Mouse (Mus musculus): ENCODE data around the gene Gm42791. TPM values are rescaled to one million over a fixed set of nuclear protein-coding genes. Genes with fewer than 3 reads are reported as not detected.
A peak's percentile ranks its signal among the peaks of the same experiment; 100 is the strongest.

Gene Gm42791
- total RNA-seq, 2 experiments from 2014 or later = 1.4 to 2.5 TPM

- no peak for DNase-seq
- intact Hi-C loops (cut with DNase I) = no loop called here
These were observed 19.0 kb upstream of the Gm42791 start for GRCm38 (mm10) chr5:149013817-149014508.

DNA sequence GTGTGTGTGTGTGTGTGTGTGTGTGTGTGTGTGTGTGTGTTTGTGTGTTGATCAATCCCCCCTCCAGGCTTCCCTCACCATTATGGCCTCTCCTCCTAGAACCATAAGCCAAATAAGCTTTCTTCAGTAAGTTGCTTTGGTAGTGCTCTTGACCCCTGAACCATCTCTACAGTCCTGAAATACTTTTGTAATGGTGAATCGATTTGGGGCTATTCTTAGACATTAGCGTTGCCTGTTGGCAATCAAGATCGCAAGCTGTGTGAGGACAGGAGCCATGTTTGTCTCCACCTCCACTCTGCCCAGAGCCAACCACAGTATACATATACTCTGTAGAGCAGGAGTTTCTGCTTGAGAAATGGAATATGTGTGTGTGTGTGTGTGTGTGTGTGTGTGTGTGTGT lies 14.2 kb upstream of the Gm42791 start:
- no peak for DNase-seq
- intact Hi-C loops (cut with DNase I) = no loop called here

DNA sequence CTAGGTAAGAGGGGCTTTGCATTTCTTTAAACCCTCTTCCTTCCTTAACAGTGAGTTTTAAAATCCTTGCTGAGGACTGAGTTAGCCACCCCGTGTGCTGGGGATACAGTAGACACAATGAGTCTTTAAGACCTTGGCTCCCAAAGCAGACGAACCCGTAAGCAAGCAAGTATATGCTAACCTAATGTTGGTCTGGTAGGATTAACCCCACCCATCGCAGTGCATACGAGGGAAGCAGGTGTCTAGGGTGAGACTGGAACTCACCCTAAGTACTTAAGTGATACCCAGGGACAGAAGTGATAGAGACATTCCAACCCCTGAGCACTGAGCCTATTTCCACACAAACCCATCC lies 12.3 kb upstream of the Gm42791 start:
- intact Hi-C loops (cut with DNase I) = loop anchor here (2.0 kb wide), 1 partner anchor 46 kb away; no protein-coding TSS in a partner anchor
- no peak for DNase-seq

DNA sequence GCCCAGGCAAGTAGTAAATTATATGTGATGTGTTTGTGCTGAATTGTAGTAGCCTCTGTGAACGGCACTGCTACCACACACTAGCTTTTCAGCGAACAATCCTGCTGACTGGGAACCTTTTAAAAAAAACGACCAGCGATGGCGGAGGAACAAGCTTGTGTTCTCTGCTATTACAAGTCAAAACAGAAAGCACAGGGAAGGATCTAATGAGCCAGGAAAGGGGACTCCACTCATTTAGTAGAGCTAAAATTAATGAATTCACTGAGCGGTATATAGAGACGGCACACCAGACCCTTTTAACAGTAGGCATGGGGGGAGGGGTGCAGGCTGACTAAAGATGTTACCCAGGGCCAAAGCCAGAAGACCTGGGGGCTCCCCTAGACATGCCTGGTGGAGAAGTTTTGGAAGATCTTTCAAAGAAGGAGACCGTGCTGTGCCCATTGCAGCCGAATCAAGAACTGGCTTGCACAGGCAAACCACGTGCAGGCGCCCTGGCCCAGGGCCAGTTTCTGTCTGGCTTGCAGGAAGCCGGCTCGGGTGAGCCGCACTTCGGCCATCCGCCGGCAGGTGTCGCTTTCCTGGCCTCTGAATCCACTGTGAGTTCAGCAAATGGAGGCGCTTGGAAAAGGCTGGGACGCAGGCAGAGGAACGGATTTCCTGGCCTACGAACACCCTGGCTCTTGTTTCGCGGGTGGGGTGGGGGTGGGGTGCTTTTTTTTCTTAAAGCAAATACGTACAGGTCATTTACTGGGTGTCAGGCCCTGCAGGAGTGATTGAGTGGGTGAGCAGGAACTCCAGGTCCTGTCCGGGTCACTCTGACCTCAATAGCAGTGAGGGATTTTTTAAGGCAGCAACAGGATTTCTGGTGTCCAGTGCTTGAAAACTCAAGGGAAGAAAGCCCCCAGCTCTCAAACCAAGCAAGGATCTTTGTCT lies 11.7 kb upstream of the Gm42791 start:
- peak; percentile 100 for DNase-seq
- intact Hi-C loops (cut with DNase I) = loop anchor here (2.0 kb wide), 1 partner anchor 46 kb away; no protein-coding TSS in a partner anchor

- no peak for DNase-seq
- intact Hi-C loops (cut with DNase I) = loop anchor here (2.0 kb wide), 1 partner anchor 47 kb away; no protein-coding TSS in a partner anchor
These were observed 10.9 kb upstream of the Gm42791 start for GRCm38 (mm10) chr5:149005701-149006361.

DNA sequence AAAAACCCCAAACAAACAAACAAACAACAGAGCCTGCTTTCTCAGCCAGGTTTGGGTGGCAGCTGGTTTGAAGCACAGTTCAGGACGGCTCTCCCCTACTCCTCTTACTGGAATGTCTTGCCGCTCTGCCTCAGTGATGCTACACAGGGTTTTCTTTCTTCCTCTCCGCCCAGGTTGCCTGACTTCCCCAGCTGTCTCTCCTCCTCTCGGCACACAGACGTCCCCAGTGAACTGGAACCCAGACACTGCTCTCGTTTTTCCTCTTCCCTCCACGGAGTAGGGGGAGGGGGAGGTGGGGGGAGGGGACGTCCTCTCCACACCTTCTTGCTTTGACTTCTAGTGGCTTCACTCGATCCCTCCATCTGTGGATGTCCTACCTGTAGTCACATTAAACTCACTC lies 10.1 kb upstream of the Gm42791 start:
- intact Hi-C loops (cut with DNase I) = no loop called here

GRCm38 (mm10) chr5:149003137-149003536 lies 8.2 kb upstream of the Gm42791 start:
- intact Hi-C loops (cut with DNase I) = no loop called here

More for the DNA sequence above, 10.1 kb upstream of the Gm42791 start:
- no peak for DNase-seq

GRCm38 (mm10) chr5:149002803-149003115 lies 7.8 kb upstream of the Gm42791 start:
- intact Hi-C loops (cut with DNase I) = no loop called here
- DNase-seq = no peak

More at GRCm38 (mm10) chr5:149003137-149003536, 8.2 kb upstream of the Gm42791 start:
- no peak for DNase-seq

DNA sequence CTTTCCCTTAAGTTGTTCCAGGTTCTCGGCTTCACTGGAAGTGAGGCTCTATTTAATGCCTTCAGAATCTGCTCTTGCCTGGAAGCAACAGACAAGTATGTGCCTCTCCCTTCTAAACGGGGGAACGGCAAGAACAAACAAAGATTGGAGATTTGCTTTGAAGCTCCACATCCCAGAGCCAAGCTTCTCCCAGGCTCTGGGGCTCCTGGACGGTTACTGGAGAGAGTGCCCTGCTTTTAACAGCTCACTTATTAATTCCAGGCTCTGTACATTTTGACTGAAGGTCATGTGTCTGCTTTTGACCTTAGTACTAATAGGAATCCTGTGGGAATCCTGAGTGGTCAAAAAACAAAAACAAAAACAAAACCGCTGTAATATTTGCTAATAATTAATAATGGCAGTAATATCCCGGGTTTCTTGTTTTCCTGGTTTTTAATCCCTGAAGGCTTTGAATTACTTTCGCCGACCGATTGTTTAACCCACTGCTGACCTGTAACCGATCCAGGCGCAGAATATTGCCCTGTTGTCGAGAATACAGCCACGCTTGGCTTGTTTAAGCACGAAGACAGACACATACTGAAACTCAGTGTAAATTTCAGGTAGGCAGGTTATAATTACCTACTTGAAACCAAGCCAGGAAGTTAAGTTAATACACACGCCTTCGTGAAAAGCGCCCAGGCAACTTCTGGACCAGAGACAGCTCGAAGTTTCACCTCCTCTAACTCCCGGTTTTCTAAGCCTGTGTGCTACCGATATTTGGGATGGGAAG lies 7.3 kb upstream of the Gm42791 start:
- intact Hi-C loops (cut with DNase I) = no loop called here
- no peak for DNase-seq

GRCm38 (mm10) chr5:148999802-149000201 lies 4.9 kb upstream of the Gm42791 start:
- DNase-seq = no peak
- intact Hi-C loops (cut with DNase I) = no loop called here

GRCm38 (mm10) chr5:148998512-148998911 lies 3.6 kb upstream of the Gm42791 start:
- intact Hi-C loops (cut with DNase I) = no loop called here

DNA sequence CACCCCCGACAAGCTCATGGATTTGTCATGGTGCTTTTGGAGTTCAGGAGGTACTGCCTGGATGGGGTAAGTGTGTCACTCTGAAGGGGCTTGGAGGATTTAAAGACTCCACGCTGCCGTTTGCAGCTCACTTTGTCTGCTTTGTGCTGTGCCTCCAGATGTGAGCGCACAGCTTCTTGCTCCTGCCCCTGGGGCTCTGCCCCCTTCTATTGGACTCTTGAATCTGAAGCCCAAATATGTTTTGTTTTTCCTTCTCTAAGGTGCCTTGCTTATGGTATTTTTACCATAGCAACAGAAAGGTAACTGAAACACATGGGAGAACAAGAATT lies 1.7 kb upstream of the Gm42791 start:
- no peak for DNase-seq
- intact Hi-C loops (cut with DNase I) = no loop called here

More at GRCm38 (mm10) chr5:148998512-148998911, 3.6 kb upstream of the Gm42791 start:
- DNase-seq = no peak

- intact Hi-C loops (cut with DNase I) = no loop called here
- DNase-seq = no peak
These were observed 1.2 kb upstream of the Gm42791 start for GRCm38 (mm10) chr5:148995962-148996708.

- no peak for DNase-seq
- intact Hi-C loops (cut with DNase I) = no loop called here
These were observed 639 bp downstream of the Gm42791 start for GRCm38 (mm10) chr5:148994311-148994705.

- DNase-seq = no peak
- intact Hi-C loops (cut with DNase I) = no loop called here
These were observed 2.3 kb downstream of the Gm42791 start for GRCm38 (mm10) chr5:148992598-148992997.

GRCm38 (mm10) chr5:148990891-148991311 lies 4.0 kb downstream of the Gm42791 start:
- DNase-seq = no peak
- intact Hi-C loops (cut with DNase I) = no loop called here

DNA sequence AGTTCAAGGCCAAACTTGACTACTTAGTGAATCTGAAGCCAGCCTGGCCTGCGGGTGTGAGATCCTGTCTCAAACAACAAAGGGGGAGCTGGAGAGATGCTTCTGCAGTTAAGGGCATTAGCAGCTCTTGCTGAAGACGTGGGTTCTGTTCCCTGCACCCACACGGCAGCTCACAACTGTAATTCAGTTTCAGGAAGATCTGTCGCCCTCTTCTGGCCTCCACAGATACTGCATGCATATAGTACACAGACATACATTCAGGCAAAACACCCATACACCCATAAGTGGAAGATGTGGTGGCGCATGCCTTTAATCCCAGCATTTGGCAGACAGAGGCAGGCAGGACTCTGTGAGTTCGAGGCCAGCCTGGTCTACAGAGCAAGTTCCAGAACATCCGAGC lies 5.5 kb downstream of the Gm42791 start:
- intact Hi-C loops (cut with DNase I) = no loop called here

GRCm38 (mm10) chr5:148984961-148985360 lies 10.0 kb downstream of the Gm42791 start:
- intact Hi-C loops (cut with DNase I) = no loop called here
- DNase-seq = no peak

More for the DNA sequence above, 5.5 kb downstream of the Gm42791 start:
- DNase-seq = no peak

GRCm38 (mm10) chr5:148983696-148984095 lies 11.3 kb downstream of the Gm42791 start:
- intact Hi-C loops (cut with DNase I) = no loop called here
- DNase-seq = no peak

Data from gastrocnemius, postnatal 36 days (tissue).